Mouse (Mus musculus) layer of hippocampus, adult 2 months (tissue): ENCODE data around the gene Gm4707. TPM values are rescaled to one million over a fixed set of nuclear protein-coding genes. Genes with fewer than 3 reads are reported as not detected.
A peak's percentile ranks its signal among the peaks of the same experiment; 100 is the strongest.

ENCODE experiments used
- DNase-seq, 2 experiments: peaks; one replicate each; pipeline ENCODE4 v3.0.0; 2022; ENCODE audit warnings: low spot score in 2 of 2
- H3K27ac ChIP-seq: fragments of 200-600 bp; 2 replicates; pipeline ENCODE4 v1.8.1; 2022
- H3K4me3 ChIP-seq: fragments of 200-600 bp; 2 replicates; pipeline ENCODE4 v1.8.1; 2022; ENCODE audit warnings: mild to moderate bottlenecking
- CTCF ChIP-seq: fragments of 200-600 bp; conservative IDR thresholded peaks from 2 replicates; pipeline ENCODE4 v1.8.1; 2022; ENCODE audit warnings: antibody characterized with exemption, mild to moderate bottlenecking, moderate library complexity
- long read RNA-seq, 2 experiments: library from polyadenylated mRNA; stranded (forward); transcript quantifications; one replicate each; pipeline ENCODE4 v2.0.0; 2021; ENCODE audit warnings: borderline mapping rate in 2 of 2
- total RNA-seq, 2 experiments: library from RNA; stranded (reverse); gene quantifications; 2 replicates each; pipeline ENCODE4 v1.2.3; 2021

The Gm4707 gene
- total RNA-seq = 1 to 10 TPM; 1.3 to 2.6 TPM
- long read RNA-seq, experiment 1 = 0 reads
- long read RNA-seq, experiment 2 = 0 reads

GRCm38 (mm10) chr17:71459818-71460217, at the start of gene Gm4707:
TSS of gene Gm4707 (minus strand) at chr17:71459918.
- H3K4me3 ChIP-seq = no peak within 1 kb of the TSS
- H3K27ac ChIP-seq = no peak within 1 kb of the TSS
- DNase-seq = no peak
- TF ChIP-seq CTCF = no peak

GRCm38 (mm10) chr17:71506832-71507231, 47.1 kb upstream of the Gm4707 start:
- no peak for TF ChIP-seq CTCF
- H3K27ac ChIP-seq = no peak overlapping the region
- H3K4me3 ChIP-seq = no peak overlapping the region
- no peak for DNase-seq

- Histone ChIP-seq H3K4me3 (no peak overlapping the region), H3K27ac (no peak overlapping the region)
- no peak for DNase-seq
- TF ChIP-seq CTCF = no peak
These were observed 36.1 kb upstream of the Gm4707 start for GRCm38 (mm10) chr17:71495784-71496183.

- DNase-seq = no peak
- no peak for TF ChIP-seq CTCF
- Histone ChIP-seq H3K4me3 (no peak overlapping the region), H3K27ac (no peak overlapping the region)
These were observed 31.6 kb upstream of the Gm4707 start for GRCm38 (mm10) chr17:71491332-71491686.

- DNase-seq = no peak
- Histone ChIP-seq H3K4me3 (no peak overlapping the region), H3K27ac (no peak overlapping the region)
- TF ChIP-seq CTCF = no peak
These were observed 31.1 kb upstream of the Gm4707 start for GRCm38 (mm10) chr17:71490666-71491331.

GRCm38 (mm10) chr17:71489703-71490461, 30.2 kb upstream of the Gm4707 start:
- no peak for DNase-seq
- H3K27ac ChIP-seq = no peak overlapping the region
- H3K4me3 ChIP-seq = no peak overlapping the region
- TF ChIP-seq CTCF = no peak

- peak overlapping the region; percentile 81 for H3K27ac ChIP-seq
These were observed 26.6 kb upstream of the Gm4707 start for GRCm38 (mm10) chr17:71486231-71486851.

GRCm38 (mm10) chr17:71485791-71486230, 26.1 kb upstream of the Gm4707 start:
- DNase-seq = no peak
- Histone ChIP-seq H3K4me3 (peak overlapping the region; percentile 42), H3K27ac (peak overlapping the region; percentile 81)
- no peak for TF ChIP-seq CTCF

More at GRCm38 (mm10) chr17:71486231-71486851, 26.6 kb upstream of the Gm4707 start:
- peak overlapping the region; percentile 42 for H3K4me3 ChIP-seq
- no peak for DNase-seq
- TF ChIP-seq CTCF = no peak

- Histone ChIP-seq H3K27ac (peak overlapping the region; percentile 81; the same call in 1 of the 2 replicates), H3K4me3 (no peak overlapping the region)
- no peak for DNase-seq
- TF ChIP-seq CTCF = no peak
These were observed 25.0 kb upstream of the Gm4707 start for GRCm38 (mm10) chr17:71484711-71485110.

- H3K4me3 ChIP-seq = no peak overlapping the region
- TF ChIP-seq CTCF = no peak
- DNase-seq = no peak
- no peak overlapping the region for H3K27ac ChIP-seq
These were observed 23.8 kb upstream of the Gm4707 start for GRCm38 (mm10) chr17:71483418-71484060.

- no peak for TF ChIP-seq CTCF
- no peak overlapping the region for H3K4me3 ChIP-seq
- no peak overlapping the region for H3K27ac ChIP-seq
- no peak for DNase-seq
These were observed 19.7 kb upstream of the Gm4707 start for GRCm38 (mm10) chr17:71479381-71479901.

- H3K4me3 ChIP-seq = no peak overlapping the region
- no peak for TF ChIP-seq CTCF
- 0 out of 2 replicates have a peak overlapping the region, but pooled peaks have one; percentile 33 for H3K27ac ChIP-seq
- peak; percentile 44 to 50 for DNase-seq
These were observed 17.8 kb upstream of the Gm4707 start for GRCm38 (mm10) chr17:71477481-71477880.
